Mouse (Mus musculus) lung, postnatal 14 days (tissue): ENCODE measurements around the gene Scgb1b20.
"Not testable (repeated sequence)": the region's sequence is repeated elsewhere in the genome, so short reads cannot be mapped to it uniquely, and the experiment has no call there.

Experiments used
- DNase-seq: peaks from one replicate; pipeline ENCODE4 v3.0.0; 2021

Gene Scgb1b20

DNA sequence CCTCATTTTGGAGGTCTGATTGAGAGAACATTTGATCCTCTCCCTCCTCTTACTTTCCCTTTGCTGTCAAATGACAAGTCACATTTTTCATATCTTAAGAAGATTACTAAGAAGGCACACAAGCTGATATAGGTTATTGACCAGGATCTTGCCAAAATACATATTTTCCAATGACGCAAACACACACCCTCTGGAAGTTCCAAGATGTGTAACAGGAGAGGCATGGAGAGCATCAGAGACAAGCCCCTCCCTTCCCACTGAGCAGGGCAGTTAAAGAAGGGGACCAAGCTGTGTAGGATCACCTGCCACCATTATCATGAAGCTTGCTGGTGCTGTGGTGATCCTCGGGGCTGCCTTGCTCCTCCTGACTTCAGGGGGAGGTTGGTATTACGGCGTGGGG is at the start of gene Scgb1b20:
Gene Scgb1b20, plus strand, starts transcription at position 301 of the 400 bp plus-strand sequence.
- not testable (repeated sequence) for DNase-seq

DNA sequence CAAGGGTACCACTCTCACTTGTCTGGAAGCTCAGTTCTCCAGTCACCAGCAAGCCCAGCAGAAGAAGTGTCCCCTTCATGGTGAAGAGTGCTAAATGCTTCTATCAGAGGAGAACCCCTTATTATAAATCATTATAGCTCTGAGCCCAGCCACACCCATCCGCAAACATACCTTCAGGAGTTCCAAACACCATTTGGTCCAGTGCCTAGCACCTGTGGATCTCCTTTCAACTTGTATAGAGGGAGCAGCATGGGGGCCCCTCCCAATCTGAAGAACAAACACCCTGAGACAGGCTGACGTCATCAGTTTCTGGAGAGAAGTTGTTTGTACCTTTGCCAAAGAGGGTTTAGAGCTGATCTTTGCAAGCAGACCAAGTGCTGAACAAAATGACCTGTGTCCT is 6.8 kb upstream of the Scgb1b20 start, which contains the start of gene Scgb2b20:
Gene Scgb2b20, minus strand, starts transcription at position 101 of the 400 bp plus-strand sequence.
- DNase-seq, result not testable (repeated sequence)

DNA sequence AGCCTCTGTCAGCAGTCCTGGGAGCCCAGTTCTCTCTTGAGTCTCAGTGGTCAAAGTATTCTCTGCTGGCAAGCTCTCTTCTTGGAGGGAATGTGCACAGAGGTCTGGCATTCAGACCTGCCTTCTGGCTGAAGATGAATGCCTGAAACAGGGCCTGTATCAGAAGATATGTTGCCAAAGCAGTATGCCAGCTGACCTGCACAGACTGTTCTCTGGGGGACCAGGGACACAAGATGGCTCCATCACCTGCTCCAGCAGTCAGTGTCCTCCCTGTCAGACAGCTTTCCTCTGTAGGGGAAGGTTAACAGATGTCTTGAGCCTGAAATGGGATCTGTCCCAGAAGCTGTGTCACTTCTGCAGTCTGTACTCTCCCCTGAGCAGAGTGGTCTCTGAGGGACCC is 26.7 kb downstream of the Scgb1b20 start:
- not testable (repeated sequence) for DNase-seq

DNA sequence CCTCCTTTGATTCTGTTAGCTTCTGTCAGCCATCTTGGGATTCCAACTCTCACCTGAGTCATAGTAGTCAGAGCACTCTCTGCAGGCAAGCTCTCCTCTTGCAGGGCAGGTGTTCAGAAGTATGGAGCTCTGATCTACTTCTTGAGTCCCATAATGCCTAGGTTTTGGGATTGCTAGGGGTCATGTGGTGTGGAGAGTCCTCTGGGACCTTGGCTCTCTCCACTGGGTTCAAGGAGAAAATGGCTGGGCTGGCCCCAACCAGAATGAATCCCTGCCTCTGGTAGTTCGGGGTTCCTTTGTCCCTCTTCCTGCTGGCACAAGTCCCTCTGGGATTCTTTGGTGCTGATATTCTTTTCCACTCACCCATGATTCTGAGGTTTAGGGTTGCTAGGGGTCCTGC is 28.6 kb downstream of the Scgb1b20 start:
- DNase-seq, result no peak

DNA sequence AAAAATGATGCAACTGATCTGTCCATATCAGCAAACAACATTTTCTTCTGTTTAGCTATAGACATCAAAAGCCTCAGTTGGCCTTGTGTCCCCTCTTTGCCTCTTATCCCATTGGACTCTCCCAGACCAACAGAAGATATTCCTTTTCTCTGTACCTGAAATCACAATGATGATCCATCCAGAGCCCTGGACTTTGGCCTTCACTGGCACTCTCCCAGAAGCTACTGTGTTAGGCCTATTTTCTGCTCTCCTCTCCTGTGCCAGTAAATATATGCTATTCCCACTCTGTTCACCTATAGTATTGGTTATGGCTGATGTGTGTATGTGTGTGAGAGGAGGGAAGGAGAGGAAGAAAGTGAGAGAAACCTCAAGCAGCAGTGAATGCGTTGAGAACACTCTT is 36.6 kb downstream of the Scgb1b20 start:
- DNase-seq, result not testable (repeated sequence)
